Mouse (Mus musculus): ENCODE measurements at regions not wholly inside any gene's neighbourhood (a gene's known extent, or its start where the extent isn't known, plus 50 kb on each side); places are given as distances from the start of the nearest gene placed in this dataset.

DNA sequence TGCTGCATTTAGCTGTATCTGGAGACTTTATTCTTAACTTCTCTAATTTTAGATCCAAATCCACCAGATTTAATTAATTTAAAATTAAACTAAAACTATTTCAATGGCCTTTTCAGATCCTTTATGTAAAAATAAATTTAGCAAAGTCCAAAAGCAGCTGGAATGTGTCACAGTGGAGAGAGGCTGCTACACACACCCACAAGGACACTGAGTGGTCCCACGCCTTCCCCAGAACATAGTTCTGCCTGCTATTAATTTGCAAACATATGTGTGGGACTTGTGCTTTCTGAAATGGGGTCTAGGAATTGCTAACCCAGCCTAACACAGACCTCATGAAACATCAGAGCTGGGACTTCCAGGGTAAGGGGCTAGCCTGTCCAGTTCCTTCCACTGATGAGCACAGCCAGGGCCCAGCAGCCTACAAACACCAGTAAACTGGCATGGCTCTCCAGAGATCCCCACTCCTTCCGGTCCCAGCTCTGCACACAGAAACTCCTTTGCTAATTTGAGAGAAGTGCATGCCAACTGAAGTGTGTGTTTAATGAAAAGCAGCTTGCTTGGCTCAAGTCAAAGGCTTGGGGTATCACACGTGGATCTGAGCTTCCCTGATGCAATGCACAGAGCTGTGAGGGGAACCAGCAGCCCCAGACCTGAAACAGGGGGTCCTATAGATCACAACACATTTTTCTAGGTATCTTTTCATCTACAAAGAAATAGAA is 142.8 kb downstream of the Psmg1 start:
- DNase-seq (ENCODE audit: extremely low read depth, insufficient read length, low spot score), result no peak

DNA sequence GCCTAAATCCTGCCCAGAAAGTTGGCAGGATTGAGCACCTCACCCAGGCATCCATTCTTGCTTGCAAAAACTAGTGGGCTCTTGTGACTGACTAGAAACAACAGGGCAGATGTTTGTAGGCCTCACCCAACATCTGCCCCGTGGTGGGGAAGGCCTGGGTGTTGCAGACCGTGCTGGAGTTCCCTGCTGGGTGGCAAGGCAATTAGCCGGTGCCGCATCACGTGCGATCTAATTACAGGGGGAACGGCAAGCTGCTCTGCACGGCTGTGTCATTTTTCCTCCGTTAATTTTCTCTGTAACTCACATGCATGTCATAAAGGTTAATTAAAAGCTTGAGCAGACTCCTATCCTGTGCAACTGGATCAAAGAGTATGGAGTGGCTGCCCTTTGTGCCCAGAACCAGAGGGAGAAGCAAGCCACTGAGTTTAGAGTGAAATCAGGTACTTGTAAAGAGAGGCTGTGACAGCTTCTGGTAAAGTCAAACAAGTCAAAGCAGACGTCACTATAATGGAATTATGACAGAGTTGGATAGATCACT is 143.5 kb downstream of the Ets2 start:
- DNase-seq (ENCODE audit: extremely low read depth, insufficient read length, low spot score), result no peak

DNA sequence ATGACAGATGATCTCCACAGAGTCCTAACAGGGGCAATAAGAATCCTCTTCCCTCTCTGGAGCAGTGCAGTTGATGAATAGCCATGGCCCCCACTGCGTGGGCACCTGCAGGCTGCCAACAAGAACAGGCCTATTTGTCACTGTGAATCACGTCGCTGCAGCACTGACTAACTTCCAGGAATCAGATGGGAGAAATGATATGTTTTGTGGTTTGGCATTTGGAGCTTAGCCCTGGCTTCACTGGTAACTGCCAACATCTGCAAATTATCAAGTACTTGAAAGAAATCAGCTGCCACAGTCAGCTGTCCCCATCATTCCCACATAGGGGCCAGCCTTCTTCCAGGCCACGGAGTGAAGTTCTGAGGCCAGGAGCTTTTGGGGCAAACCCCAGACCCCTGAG is 142.8 kb downstream of the Ets2 start:
- peak; percentile 48 for DNase-seq (ENCODE audit: extremely low read depth, insufficient read length, low spot score)

DNA sequence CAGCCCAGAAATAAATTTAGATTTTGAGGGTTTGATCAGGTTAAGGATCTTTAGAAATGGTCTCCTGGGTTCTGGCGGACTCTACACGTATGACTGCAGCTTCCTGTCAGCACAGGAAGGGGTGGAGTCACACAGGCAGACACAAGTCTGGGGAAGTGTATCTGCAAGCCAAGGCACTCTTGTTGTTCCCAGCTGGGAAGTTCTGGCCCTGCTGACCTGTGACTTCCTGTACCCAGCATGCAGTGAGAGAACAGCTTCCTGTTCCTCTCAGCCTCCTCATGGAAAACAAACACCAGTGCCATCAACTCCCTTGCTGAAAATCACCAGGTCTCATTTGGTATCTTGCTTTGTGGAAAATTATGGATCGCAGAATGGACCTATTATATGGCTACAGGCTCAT is 140.9 kb downstream of the Ets2 start:
- DNase-seq (ENCODE audit: extremely low read depth, insufficient read length, low spot score), result no peak

DNA sequence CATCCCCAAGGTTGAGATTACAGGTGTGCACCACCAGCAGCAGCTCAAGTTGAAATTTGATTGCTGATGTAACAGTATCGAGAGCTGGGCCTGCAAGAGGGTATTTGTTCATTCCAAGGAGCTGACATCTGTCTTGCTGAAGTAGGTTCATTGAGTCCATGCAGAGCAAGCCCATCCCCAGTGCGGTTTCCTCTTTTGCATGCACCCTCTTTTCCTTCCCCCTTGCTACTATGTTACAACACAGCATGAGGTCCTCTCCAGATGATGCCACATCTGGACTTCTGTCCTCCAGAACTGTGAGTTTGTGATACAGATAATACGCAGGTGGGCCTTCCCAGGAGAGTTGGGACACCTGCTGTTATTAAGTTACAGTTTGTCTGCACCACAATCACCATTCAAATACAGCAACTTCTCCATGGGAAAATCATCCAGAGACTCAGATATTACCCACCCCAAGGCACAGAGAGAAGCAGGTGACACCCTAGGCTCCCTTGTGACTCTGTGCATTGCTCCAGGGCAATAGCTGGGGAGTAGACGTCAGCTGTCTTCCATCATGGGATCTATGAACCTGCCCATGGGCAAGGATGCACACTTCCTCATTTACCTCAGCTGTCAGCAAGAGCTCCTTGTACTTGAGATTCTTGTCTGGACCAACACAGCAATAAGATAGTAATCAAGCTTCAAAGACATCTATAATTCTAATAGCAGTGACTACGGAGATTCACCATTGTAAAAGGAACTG is 137.8 kb downstream of the Ets2 start:
- DNase-seq (ENCODE audit: extremely low read depth, insufficient read length, low spot score), result no peak

DNA sequence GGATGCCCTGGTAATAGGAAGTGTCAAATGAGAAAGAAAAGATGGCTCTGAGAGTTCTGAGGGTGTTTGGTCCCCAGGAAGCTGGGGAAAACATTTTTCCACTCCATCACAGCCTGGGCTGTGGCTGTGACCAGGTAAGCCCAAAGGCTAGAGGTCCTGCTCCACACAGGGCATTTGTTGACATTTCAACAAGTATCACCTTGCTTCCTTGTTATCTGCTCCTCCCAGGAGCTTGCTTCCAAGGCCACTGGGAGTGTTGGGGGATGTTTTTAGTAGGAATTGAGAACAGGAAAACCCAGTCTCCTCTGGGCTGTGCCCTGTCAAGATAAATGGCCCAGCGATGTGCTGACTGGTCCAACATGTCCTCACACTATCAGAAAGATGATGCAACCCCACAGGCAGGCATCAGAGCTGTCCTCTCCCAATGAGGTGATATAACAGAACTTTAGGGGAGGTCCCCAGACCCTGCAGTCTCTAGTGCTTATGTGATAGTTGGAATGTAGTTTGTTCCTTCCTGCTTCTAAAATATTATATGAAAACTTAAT is 137.1 kb downstream of the Ets2 start:
- no peak for DNase-seq (ENCODE audit: extremely low read depth, insufficient read length, low spot score)

DNA sequence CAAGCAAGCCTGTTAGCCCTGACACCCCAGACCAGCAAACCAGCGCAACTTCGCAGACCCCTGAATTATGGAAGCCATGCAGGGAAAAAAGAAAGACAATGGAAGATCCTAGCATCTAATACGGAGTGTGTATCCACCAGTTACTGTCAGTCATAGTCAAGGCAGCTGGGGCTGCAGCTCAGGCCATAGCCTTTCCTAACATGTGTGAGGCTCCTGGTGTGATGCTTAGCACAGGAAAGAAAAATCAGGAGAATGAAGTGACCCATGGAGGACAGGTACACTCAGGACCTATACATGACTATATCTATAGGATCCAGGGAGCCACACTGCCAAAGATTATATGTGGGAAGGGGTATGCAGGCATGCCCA is 136.6 kb downstream of the Ets2 start:
- DNase-seq (ENCODE audit: extremely low read depth, insufficient read length, low spot score), result no peak

DNA sequence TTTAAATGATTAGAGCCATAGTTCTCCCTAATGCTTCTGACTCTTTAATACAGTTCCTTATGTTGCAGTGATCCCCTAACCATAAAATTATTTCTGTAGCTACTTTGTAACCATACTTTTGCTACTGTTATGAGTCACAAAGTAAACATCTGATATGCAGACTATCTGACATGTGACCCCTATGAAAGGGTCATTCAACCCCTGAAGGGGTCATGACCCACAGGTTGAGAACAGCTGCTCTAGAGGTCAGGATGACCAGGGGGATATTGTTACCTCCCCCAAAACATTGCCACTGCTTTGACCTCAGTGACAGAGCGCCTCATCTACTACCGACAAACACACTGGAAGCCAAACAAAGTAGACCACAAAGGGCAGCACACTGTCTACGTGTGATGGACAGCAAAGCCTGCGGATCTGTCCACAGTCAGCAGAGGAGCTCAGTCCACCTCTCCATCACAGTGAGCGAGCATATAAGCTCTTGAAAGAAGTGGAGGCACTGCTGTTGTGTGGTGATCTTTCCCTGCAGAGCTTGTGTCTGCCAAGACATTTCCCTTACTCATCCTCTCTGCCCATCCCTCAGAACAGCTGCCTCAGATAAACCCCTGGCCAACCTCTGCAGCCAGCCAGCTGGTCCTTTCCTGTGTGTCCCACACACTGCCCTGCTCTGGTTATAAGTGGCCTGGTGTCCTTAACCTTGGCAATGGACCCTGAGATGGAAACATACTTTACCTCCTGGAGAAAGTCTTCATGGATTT is 136.0 kb downstream of the Ets2 start:
- DNase-seq (ENCODE audit: extremely low read depth, insufficient read length, low spot score), result no peak

DNA sequence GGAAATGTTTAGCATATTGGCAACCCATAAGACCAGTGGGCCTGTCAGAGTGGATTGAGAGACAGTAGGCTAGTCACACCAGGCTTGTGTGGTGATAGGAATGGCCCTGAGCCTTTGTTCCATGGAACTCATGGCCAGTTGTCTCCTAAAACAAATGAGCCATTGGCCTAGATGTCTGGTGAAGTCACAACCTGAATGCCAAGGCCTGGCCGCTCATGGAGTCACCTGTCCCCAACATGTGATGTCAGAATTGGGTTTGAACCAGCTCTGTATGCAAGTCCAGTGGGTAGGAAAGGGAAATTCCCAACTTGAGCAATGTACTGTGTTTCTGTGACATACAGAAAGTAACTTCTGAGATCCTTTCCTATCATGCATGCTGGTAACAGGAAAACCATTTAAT is 134.1 kb downstream of the Ets2 start:
- no peak for DNase-seq (ENCODE audit: extremely low read depth, insufficient read length, low spot score)

DNA sequence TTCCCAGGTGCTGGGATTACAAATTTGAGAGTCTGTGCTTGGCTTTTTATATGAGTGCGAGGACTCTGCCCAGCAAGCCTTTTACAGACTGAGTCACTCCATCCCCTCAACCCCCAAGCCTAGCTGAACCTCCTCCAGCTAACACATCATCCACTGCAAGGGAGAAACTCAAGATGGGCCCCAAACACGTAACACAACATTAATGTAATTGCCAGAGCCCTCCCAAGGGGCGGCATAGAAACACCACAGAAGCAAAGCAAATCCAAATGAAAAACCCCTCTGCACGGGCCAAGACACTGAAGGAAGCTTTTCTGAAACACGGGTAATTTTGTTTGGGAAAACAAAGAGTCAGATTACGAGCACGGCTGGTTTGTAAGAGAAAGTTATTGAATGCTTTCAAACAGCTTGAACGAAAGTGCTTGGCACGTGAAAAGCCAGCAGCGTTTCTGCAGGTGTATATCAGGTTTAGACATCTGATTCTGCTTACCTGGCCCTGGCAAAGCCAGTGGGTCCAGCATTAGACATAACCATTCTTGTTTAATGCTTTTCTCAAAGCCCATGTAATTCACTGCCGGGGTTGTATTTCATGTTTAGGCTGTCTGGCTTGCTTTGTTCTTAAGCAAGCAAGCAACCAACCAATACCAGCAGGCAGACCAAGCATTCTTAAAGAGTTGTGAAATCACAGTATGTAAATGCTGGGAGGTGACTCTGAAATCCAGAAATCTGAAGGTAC is 132.8 kb downstream of the Ets2 start:
- no peak for DNase-seq (ENCODE audit: extremely low read depth, insufficient read length, low spot score)

DNA sequence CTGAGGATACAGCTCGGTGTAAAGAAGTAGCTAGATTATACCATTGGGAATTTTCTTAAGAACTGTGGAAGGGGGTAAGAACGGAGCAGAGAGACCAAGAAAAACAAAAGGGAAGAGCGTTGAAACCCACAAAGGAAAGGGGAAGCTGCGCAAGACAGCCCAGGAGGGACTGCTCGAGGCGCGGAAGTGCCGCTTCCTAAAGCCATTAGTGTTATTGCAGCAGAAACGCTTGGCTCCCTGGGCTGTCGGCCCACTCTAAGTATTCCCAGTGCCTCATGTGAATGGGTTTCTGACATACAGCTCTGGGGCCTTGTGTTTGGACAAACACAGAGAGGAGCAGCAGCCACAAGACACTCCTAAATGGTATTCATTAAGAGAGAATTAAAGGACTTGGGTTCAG is 131.6 kb downstream of the Ets2 start:
- no peak for DNase-seq (ENCODE audit: extremely low read depth, insufficient read length, low spot score)

DNA sequence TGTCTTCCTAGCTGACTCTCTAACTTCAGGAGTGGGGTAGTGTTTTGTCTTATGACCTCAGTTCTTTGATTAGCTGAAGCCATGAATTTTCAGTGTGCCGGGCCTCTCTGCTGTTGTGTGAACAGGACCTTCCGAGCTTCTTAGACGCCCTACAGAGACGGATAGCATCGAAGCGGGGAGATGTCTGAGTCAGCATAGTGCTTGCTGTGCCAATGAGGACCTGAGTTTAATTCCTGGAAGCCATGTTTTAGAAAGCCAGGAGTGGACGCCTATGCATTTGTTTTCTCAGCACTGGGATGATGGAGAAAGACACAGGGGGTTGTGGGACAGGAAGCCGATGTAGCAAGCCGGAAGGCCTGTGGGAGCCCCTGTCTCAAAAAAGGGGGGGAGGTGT is 130.5 kb downstream of the Ets2 start:
- no peak for DNase-seq (ENCODE audit: extremely low read depth, insufficient read length, low spot score)

DNA sequence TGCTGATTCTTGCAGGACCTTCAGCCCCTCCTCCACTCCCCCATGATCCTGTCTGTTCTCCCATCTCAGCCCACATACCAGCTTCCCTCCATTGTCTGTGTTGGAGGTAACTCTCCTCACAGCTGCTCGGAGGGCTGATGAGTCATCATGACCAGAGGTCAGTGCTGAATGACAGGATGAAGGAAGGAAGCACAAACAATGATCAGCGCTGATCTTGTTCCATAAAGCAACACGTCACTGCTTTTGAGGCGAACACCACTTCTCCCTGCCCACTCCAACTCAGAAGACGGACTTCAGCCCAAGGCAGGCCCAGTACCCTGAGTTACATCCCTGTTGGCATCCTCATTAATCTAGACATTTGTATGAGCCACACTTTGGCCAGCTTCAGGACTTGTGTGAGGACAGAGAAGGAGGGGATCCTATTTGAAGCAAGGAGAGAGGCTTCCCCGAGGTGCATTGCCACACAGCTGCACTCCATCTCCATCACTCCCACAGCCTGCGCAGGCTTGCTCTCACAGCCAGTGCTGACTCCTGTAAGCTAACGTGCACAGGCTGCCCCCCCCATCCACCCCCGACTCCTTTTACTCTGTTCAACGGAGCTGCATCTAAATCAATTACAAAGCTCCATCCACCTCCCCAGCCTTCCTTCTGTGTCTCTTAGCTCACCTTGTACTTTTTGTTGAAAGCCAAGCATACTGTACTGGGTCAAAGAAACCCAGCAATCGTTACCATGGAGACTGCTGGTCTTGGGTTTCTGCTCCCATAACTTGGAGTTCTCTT is 129.9 kb downstream of the Ets2 start:
- peak; percentile 16 for DNase-seq (ENCODE audit: extremely low read depth, insufficient read length, low spot score)

DNA sequence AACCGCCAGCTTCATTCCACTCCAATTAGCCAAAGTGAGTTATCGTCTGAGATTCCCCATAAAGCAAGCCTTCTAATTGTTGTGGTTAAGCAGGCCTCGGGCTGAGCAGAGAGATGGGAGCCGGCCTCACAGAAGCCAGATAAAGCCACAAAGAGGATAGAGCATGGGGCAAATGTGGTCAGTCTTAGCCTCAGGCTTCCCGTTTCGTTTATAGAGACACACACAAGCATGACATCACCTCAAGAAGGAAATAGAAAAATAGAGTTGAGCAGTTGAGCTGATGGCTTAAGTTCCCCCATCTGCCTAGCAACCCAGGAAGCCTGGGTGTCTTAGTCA is 125.5 kb downstream of the Ets2 start:
- peak; percentile 40 for DNase-seq (ENCODE audit: extremely low read depth, insufficient read length, low spot score)

DNA sequence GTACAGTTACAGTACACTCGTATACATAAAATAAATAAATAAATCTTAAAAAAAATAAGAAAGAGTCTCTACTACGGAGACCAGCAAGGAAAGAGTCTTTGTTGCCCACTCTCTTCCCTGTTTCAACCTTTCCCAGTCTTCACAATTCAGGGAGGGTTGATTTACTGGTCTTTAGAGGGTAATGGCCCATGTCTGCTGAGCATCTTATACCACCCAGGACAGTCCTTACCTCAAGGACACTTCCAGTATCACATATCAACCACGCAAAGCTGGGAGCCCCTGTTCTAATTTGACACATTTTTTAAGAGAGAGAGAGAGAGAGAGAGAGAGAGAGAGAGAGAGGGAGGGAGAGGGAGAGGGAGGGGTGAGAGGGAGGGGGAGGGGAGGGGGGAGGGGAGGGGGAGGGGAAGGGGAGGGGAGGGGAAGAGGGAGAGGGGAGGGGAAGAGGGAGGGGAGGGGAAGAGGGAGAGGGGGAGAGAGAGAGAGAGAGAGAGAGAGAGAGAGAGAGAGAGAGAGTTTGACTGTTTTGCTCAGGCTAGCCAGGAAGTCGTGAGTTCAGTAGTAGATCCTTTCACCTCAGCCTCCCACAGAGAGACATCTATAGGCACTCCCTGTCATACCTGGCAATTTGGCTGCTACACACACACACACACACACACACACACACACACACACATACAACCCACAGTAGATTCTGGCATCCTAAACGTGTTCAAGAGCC is 125.0 kb downstream of the Ets2 start:
- DNase-seq (ENCODE audit: extremely low read depth, insufficient read length, low spot score), result no peak

DNA sequence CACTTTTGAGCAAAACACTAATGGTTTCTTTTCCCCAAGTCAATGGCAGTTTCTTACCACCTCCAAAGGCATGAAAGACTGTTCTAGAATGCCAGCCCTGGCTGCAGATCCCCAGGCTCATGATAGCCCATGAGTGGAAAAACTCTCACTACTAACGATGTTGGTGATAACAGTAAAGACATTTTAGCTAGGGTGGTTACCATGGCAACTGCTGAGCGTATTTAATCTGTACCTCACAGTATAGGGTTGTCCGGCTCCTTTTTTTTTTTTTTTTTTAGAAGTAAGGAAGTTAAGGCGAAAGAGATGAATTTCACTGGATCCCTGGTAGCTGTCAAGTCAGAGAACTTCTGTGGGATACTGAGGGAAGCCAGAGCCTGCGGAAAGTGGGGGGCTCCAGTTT is 123.8 kb downstream of the Ets2 start:
- DNase-seq (ENCODE audit: extremely low read depth, insufficient read length, low spot score), result no peak

DNA sequence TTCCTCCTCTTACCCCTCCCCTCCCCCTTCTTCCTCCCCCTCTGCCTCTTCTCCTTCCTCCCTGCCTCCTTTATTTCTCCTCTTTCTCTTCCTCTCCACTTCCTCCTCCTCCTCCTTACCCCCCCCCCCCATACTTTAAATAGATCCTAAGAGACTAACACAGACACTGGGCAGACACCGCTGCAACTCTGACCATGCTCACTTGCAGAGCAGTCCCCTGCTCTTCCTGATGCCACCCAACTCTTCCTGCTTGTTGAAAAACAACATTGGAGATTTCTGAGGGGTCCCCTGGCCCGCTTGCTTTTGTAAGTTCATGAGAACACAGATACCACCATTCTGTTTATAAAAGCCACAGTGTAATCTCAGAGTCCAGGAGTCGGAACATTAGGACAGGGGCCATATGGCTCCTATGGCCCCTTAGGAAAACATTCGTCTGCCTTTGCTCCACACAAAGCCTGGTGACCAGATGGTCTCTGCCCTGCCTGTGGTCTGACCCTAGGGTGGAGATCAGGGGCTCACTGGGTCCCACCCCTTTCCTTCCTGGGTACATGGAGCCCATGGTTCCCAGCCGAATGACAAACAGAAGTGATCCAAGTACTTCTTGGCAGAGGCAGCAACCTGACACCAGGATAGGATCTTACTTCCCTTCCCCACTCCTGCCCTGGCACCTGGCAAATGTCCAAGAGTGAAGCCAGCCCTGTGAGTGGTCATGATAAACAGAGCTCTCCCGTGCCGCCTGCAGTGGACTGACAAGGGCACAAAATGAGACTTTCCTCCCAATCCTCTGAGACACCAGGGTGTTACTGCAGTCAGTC is 123.1 kb downstream of the Ets2 start:
- DNase-seq (ENCODE audit: extremely low read depth, insufficient read length, low spot score), result peak; percentile 28

DNA sequence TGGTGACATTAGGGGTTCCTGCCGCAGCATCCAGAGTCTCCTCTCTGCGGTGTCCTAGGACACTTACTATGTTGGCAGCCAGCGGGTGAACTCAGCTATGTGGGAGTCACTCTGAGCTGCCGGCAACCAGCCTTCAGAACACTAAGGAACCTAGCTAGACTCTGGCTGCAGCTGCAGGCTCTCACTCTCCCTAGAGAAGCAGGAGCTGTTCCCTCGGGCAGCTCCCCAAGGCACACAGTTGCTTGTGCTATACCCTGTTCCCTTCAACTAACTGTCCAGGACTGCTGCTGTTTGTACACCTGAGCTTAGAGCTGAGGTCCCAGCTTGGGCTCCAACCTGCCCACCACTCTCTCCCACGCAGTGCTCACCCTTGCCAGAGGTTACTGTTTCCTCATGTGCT is 121.9 kb downstream of the Ets2 start:
- no peak for DNase-seq (ENCODE audit: extremely low read depth, insufficient read length, low spot score)

DNA sequence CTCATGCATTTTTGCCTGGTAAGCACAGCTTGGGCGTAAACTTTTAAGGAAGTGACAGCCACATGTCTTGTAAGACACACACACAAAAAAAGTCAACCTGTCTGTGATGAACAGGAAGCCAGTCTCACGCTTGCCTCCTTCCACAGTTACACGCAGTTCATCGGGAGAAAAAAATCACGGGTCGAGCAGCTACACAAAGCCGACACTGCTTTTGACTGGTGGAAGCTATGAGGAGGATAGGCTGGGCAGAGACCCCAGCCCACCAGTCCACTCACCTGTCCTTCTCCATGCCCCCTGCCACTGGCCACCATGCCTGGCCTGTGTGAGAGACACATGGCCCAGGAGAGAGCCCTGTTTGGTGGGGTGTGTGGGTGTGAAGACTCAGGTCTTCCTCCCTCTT is 119.2 kb downstream of the Ets2 start:
- no peak for DNase-seq (ENCODE audit: extremely low read depth, insufficient read length, low spot score)
